Mouse (Mus musculus): Measurements from ENCODE around the gene Acsm4. TPM values are rescaled to one million over a fixed set of nuclear protein-coding genes. Genes with fewer than 3 reads are reported as not detected.

Acsm4 gene
- total and polyA plus RNA-seq, 3 experiments: not detected

- Histone ChIP-seq H3K9me3 (replicated peaks; ENCODE audit: low read length) (no peaks in the 10 kb centered on the region), H3K27me3 (replicated peaks) (peaks cover 3% of the 10 kb centered on the region), H3K79me2 (replicated peaks; ENCODE audit: control insufficient read depth, extremely low read depth, insufficient read depth, poor library complexity, severe bottlenecking) (no peaks in the 10 kb centered on the region), H3K36me3 (replicated peaks in 1 of 2; ENCODE audit: control insufficient read depth in 1 of 2, insufficient read depth in 1 of 2, low read length in 1 of 2) (no peaks in the 10 kb centered on the region), H3K27ac (ENCODE audit: insufficient read depth, low read depth) (no peak within 1 kb of the TSS), H3K4me1 (ENCODE audit: control insufficient read depth in 1 of 2, insufficient read depth in 2 of 2) (no peaks in the 10 kb centered on the region), H3K9ac (ENCODE audit: insufficient read depth, low read depth) (no peak within 1 kb of the TSS), H3K4me3 (replicated peaks in 1 of 3; ENCODE audit: low read depth in 2 of 3, low read length in 2 of 3, poor library complexity in 1 of 3) (no peak within 1 kb of the TSS), H3K4me2 (ENCODE audit: insufficient read depth, low read depth, poor library complexity, severe bottlenecking) (no peak within 1 kb of the TSS)
- TF ChIP-seq TCF12 (IDR thresholded peaks at IDR 0.05; ENCODE audit: low read depth, low read length) (no peak), MAX (IDR thresholded peaks at IDR 0.05; ENCODE audit: low read length) (no peak), RAD21 (IDR thresholded peaks at IDR 0.05; ENCODE audit: low read depth, low read length) (no peak), EP300 (IDR thresholded peaks at IDR 0.05; ENCODE audit: low read length) (no peak), GABPA (IDR thresholded peaks at IDR 0.05; ENCODE audit: insufficient replicate concordance, low read depth, low read length) (no peak), IRF4 (IDR thresholded peaks at IDR 0.05; ENCODE audit: low read depth, low read length) (no peak), SIN3A (IDR thresholded peaks at IDR 0.05; ENCODE audit: low read length) (no peak), RCOR1 (conservative IDR thresholded peaks at IDR 0.05; ENCODE audit: low read depth, low read length) (no peak), JUN (IDR thresholded peaks at IDR 0.05; ENCODE audit: insufficient read depth, low read depth, low read length) (no peak), NELFE (IDR thresholded peaks at IDR 0.05; ENCODE audit: low read depth, low read length) (no peak), POLR2A (IDR thresholded peaks at IDR 0.05; ENCODE audit: low read depth, low read length) (no peak), KAT2A (IDR thresholded peaks at IDR 0.05; ENCODE audit: insufficient replicate concordance, low read length) (no peak), MAZ (IDR thresholded peaks at IDR 0.05; ENCODE audit: low read depth, low read length) (no peak)
- no peak for DNase-seq (ENCODE audit: extremely low read depth)
- dilution Hi-C loops (cut with MboI; ENCODE audit: extremely low pct_ligation_motif_present, extremely low pct_unique_long_range_greater_than_20kb, low sequenced_read_pairs) (no loop called here), in situ Hi-C loops (cut with MboI; ENCODE audit: low pct_ligation_motif_present, low pct_unique_long_range_greater_than_20kb, low sequenced_read_pairs) (no loop called here)
Observed at GRCm38 (mm10) chr7:119760527-119760951, 70.7 kb downstream of the Acsm4 start, which contains the start of gene Acsm3. TSS of gene Acsm3 (plus strand) at chr7:119760923.

- no peaks in the 10 kb centered on the region for H3K4me1 ChIP-seq (ENCODE audit: control insufficient read depth in 1 of 2, insufficient read depth in 2 of 2)
Observed at GRCm38 (mm10) chr7:119762166-119762697, 72.4 kb downstream of the Acsm4 start.

More at GRCm38 (mm10) chr7:119762166-119762697, 72.4 kb downstream of the Acsm4 start:
- H3K79me2 ChIP-seq (replicated peaks; ENCODE audit: control insufficient read depth, extremely low read depth, insufficient read depth, poor library complexity, severe bottlenecking): no peaks in the 10 kb centered on the region
- in situ Hi-C loops (cut with MboI; ENCODE audit: low pct_ligation_motif_present, low pct_unique_long_range_greater_than_20kb, low sequenced_read_pairs): no loop called here
- no peak overlapping the region for H3K27ac ChIP-seq (ENCODE audit: insufficient read depth, low read depth)
- H3K4me2 ChIP-seq (ENCODE audit: insufficient read depth, low read depth, poor library complexity, severe bottlenecking): no peak overlapping the region
- no peak for DNase-seq (ENCODE audit: extremely low read depth)
- dilution Hi-C loops (cut with MboI; ENCODE audit: extremely low pct_ligation_motif_present, extremely low pct_unique_long_range_greater_than_20kb, low sequenced_read_pairs): no loop called here
- no peak overlapping the region for H3K4me3 ChIP-seq (replicated peaks in 1 of 3; ENCODE audit: low read depth in 2 of 3, low read length in 2 of 3, poor library complexity in 1 of 3)
- peaks cover 3% of the 10 kb centered on the region for H3K27me3 ChIP-seq (replicated peaks)
- TF ChIP-seq KAT2A (IDR thresholded peaks at IDR 0.05; ENCODE audit: insufficient replicate concordance, low read length) (no peak), RCOR1 (conservative IDR thresholded peaks at IDR 0.05; ENCODE audit: low read depth, low read length) (no peak), UBTF (IDR thresholded peaks at IDR 0.05; ENCODE audit: low read depth, low read length) (no peak), POLR2A (IDR thresholded peaks at IDR 0.05; ENCODE audit: low read depth, low read length) (no peak), IRF4 (IDR thresholded peaks at IDR 0.05; ENCODE audit: low read depth, low read length) (no peak)
- no peak overlapping the region for H3K9ac ChIP-seq (ENCODE audit: insufficient read depth, low read depth)
- H3K36me3 ChIP-seq (replicated peaks in 1 of 2; ENCODE audit: control insufficient read depth in 1 of 2, insufficient read depth in 1 of 2, low read length in 1 of 2): no peaks in the 10 kb centered on the region
- no peaks in the 10 kb centered on the region for H3K9me3 ChIP-seq (replicated peaks; ENCODE audit: low read length)

Other genes with a start within 250 kb of the Acsm4 start
- not detected in 2 replicates for gene Gp2, start 230.7 kb upstream of the Acsm4 start, total RNA-seq (2012; rRNA removed)
- not detected in 2 replicates for gene Gp2, start 230.7 kb upstream of the Acsm4 start, total RNA-seq (2014; rRNA removed)
- not detected in 2 replicates for gene Gp2, start 230.7 kb upstream of the Acsm4 start, polyA plus RNA-seq (2012; ENCODE audit: insufficient read length, low read depth)
- gene Umod, start 210.7 kb upstream of the Acsm4 start, total RNA-seq (2012; rRNA removed): not detected in 2 replicates
- gene Umod, start 210.7 kb upstream of the Acsm4 start, total RNA-seq (2014; rRNA removed): not detected in 2 replicates
- gene Umod, start 210.7 kb upstream of the Acsm4 start, polyA plus RNA-seq (2012; ENCODE audit: insufficient read length, low read depth): not detected in 2 replicates
- gene Acsm5, start 170.6 kb upstream of the Acsm4 start, total RNA-seq (2012; rRNA removed): not detected in 2 replicates
- not detected in 2 replicates for gene Acsm5, start 170.6 kb upstream of the Acsm4 start, total RNA-seq (2014; rRNA removed)
- not detected in 2 replicates for gene Acsm5, start 170.6 kb upstream of the Acsm4 start, polyA plus RNA-seq (2012; ENCODE audit: insufficient read length, low read depth)
- gene Pdilt, start 166.5 kb upstream of the Acsm4 start, total RNA-seq (2012; rRNA removed): not detected in 2 replicates
- not detected in 2 replicates for gene Pdilt, start 166.5 kb upstream of the Acsm4 start, total RNA-seq (2014; rRNA removed)
- 0.19 TPM in 1 of 2 replicates, not detected in the other for gene Pdilt, start 166.5 kb upstream of the Acsm4 start, polyA plus RNA-seq (2012; ENCODE audit: insufficient read length, low read depth)
- not detected in 2 replicates for gene Acsm2, start 135.7 kb upstream of the Acsm4 start, total RNA-seq (2012; rRNA removed)
- gene Acsm2, start 135.7 kb upstream of the Acsm4 start, total RNA-seq (2014; rRNA removed): not detected in 2 replicates
- not detected in 2 replicates for gene Acsm2, start 135.7 kb upstream of the Acsm4 start, polyA plus RNA-seq (2012; ENCODE audit: insufficient read length, low read depth)
- gene Acsm1, start 83.0 kb upstream of the Acsm4 start, total RNA-seq (2012; rRNA removed): not detected in 2 replicates
- gene Acsm1, start 83.0 kb upstream of the Acsm4 start, total RNA-seq (2014; rRNA removed): not detected in 2 replicates
- not detected in 2 replicates for gene Acsm1, start 83.0 kb upstream of the Acsm4 start, polyA plus RNA-seq (2012; ENCODE audit: insufficient read length, low read depth)
- gene Thumpd1, start 30.8 kb downstream of the Acsm4 start, total RNA-seq (2012; rRNA removed): 49.3 and 62.3 TPM in 2 replicates
- gene Thumpd1, start 30.8 kb downstream of the Acsm4 start, total RNA-seq (2014; rRNA removed): 105 and 115 TPM in 2 replicates
- 102 and 120 TPM in 2 replicates for gene Thumpd1, start 30.8 kb downstream of the Acsm4 start, polyA plus RNA-seq (2012; ENCODE audit: insufficient read length, low read depth)
- gene Acsm3, start 70.9 kb downstream of the Acsm4 start, total RNA-seq (2012; rRNA removed): 0.13 and 0.17 TPM in 2 replicates
- gene Acsm3, start 70.9 kb downstream of the Acsm4 start, total RNA-seq (2014; rRNA removed): not detected in 2 replicates
- 0.69 and 0.78 TPM in 2 replicates for gene Acsm3, start 70.9 kb downstream of the Acsm4 start, polyA plus RNA-seq (2012; ENCODE audit: insufficient read length, low read depth)
- 11.5 and 12.0 TPM in 2 replicates for gene Rexo5, start 104.0 kb downstream of the Acsm4 start, total RNA-seq (2012; rRNA removed)
- gene Rexo5, start 104.0 kb downstream of the Acsm4 start, total RNA-seq (2014; rRNA removed): 11.0 and 14.8 TPM in 2 replicates
- 13.4 and 15.5 TPM in 2 replicates for gene Rexo5, start 104.0 kb downstream of the Acsm4 start, polyA plus RNA-seq (2012; ENCODE audit: insufficient read length, low read depth)
- gene Eri2, start 104.0 kb downstream of the Acsm4 start, total RNA-seq (2012; rRNA removed): 9.8 and 10.2 TPM in 2 replicates
- 14.4 and 15.4 TPM in 2 replicates for gene Eri2, start 104.0 kb downstream of the Acsm4 start, total RNA-seq (2014; rRNA removed)
- gene Eri2, start 104.0 kb downstream of the Acsm4 start, polyA plus RNA-seq (2012; ENCODE audit: insufficient read length, low read depth): 10.9 and 13.6 TPM in 2 replicates
- 4.6 and 5.5 TPM in 2 replicates for gene Lyrm1, start 205.8 kb downstream of the Acsm4 start, total RNA-seq (2012; rRNA removed)
- 10.3 and 10.9 TPM in 2 replicates for gene Lyrm1, start 205.8 kb downstream of the Acsm4 start, total RNA-seq (2014; rRNA removed)
- gene Lyrm1, start 205.8 kb downstream of the Acsm4 start, polyA plus RNA-seq (2012; ENCODE audit: insufficient read length, low read depth): 3.7 and 7.9 TPM in 2 replicates
- gene Dcun1d3, start 206.3 kb downstream of the Acsm4 start, total RNA-seq (2012; rRNA removed): 2.6 and 4.2 TPM in 2 replicates
- gene Dcun1d3, start 206.3 kb downstream of the Acsm4 start, total RNA-seq (2014; rRNA removed): 5.2 and 5.9 TPM in 2 replicates
- gene Dcun1d3, start 206.3 kb downstream of the Acsm4 start, polyA plus RNA-seq (2012; ENCODE audit: insufficient read length, low read depth): 2.4 and 3.2 TPM in 2 replicates